Mouse (Mus musculus): ENCODE results near the gene Arhgef28.

Gene Arhgef28

GRCm38 (mm10) chr13:98183157-98183878, 22.9 kb downstream of the Arhgef28 start:
- DNase-seq = peak; percentile 91

GRCm38 (mm10) chr13:98182330-98182729, 23.9 kb downstream of the Arhgef28 start:
- no peak for DNase-seq

GRCm38 (mm10) chr13:98180636-98181035, 25.6 kb downstream of the Arhgef28 start:
- DNase-seq = peak; percentile 96

- DNase-seq = peak; percentile 37
Measured at GRCm38 (mm10) chr13:98175323-98176007, 30.8 kb downstream of the Arhgef28 start.

GRCm38 (mm10) chr13:98173008-98173407, 33.2 kb downstream of the Arhgef28 start:
- DNase-seq = peak; percentile 55

- peak; percentile 41 for DNase-seq
Measured at GRCm38 (mm10) chr13:98172365-98172764, 33.9 kb downstream of the Arhgef28 start.

- peak; percentile 82 for DNase-seq
Measured at GRCm38 (mm10) chr13:98171706-98172105, 34.5 kb downstream of the Arhgef28 start.

- DNase-seq = peak; percentile 88
Measured at GRCm38 (mm10) chr13:98171257-98171656, 35.0 kb downstream of the Arhgef28 start.

- peak; percentile 55 for DNase-seq
Measured at GRCm38 (mm10) chr13:98164878-98165277, 41.4 kb downstream of the Arhgef28 start.

GRCm38 (mm10) chr13:98161496-98161895, 44.7 kb downstream of the Arhgef28 start:
- peak; percentile 30 for DNase-seq

GRCm38 (mm10) chr13:98156656-98157055, 49.6 kb downstream of the Arhgef28 start:
- peak; percentile 2 for DNase-seq

GRCm38 (mm10) chr13:98152759-98153158, 53.5 kb downstream of the Arhgef28 start:
- peak; percentile 87 for DNase-seq

GRCm38 (mm10) chr13:98147532-98147931, 58.7 kb downstream of the Arhgef28 start:
- DNase-seq = peak; percentile 79

- peak; percentile 84 for DNase-seq
Measured at GRCm38 (mm10) chr13:98146573-98147160, 59.6 kb downstream of the Arhgef28 start.

- DNase-seq = peak; percentile 36
Measured at GRCm38 (mm10) chr13:98145310-98145709, 60.9 kb downstream of the Arhgef28 start.

- peak; percentile 4 for DNase-seq
Measured at GRCm38 (mm10) chr13:98143000-98143399, 63.2 kb downstream of the Arhgef28 start.

- DNase-seq = peak; percentile 62
Measured at GRCm38 (mm10) chr13:98140626-98141025, 65.6 kb downstream of the Arhgef28 start.

GRCm38 (mm10) chr13:98138786-98139185, 67.5 kb downstream of the Arhgef28 start:
- DNase-seq = peak; percentile 65

GRCm38 (mm10) chr13:98135890-98136555, 70.2 kb downstream of the Arhgef28 start:
- DNase-seq = no peak

- DNase-seq = peak; percentile 79
Measured at GRCm38 (mm10) chr13:98132951-98133350, 73.3 kb downstream of the Arhgef28 start.

GRCm38 (mm10) chr13:98132264-98132663, 74.0 kb downstream of the Arhgef28 start:
- DNase-seq = peak; percentile 64

GRCm38 (mm10) chr13:98125666-98126065, 80.6 kb downstream of the Arhgef28 start:
- peak; percentile 72 for DNase-seq

GRCm38 (mm10) chr13:98124113-98124745, 82.0 kb downstream of the Arhgef28 start:
- peak; percentile 88 for DNase-seq
